Mouse (Mus musculus): ENCODE results near the gene Trank1. TPM values are rescaled to one million over a fixed set of nuclear protein-coding genes. Genes with fewer than 3 reads are reported as not detected.

The Trank1 gene
- polyA plus RNA-seq (2015; fragmentation: Nextera tagmentation; extraction: Ambion mirVana): 6.5 and 12.5 TPM in 2 replicates

DNA sequence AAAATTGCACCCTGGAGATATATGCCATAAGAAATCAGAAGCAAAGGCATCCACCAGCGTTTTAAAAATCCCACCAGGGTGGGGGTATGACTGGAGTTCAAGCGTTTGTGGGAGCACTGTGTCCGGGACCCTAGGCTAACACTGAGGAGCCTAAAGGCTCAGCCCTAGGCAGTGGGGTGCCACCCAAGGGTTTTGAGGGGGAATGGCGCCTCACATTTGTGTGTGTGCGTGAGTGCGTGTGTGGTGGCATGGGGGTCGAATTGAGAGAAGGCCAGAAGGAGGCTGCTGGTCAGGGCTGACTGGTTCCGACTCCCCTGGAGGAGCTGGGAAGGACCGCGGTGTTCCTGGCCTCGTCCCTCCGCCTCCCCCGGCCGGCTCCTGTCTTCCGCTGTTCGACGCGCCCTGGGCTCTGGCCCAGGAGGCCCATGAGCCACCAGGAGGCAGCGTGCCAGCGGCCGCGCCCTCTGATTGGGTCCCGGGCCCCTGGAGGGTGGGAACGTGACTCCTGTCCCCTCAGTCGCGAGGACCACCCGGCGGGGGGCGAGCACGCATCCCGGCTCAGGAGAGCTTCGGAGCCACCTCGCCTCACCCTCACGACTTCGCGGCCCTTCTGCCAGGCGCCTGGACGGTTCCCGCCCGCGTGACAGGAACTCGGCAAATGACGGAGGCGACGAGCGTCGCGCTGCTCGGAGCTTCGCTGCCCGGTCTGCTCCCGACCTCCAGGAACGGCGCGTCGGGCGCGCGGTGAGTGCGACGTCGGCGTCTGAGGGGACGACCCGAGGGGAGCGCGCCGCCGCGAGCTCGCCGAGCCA lies at the start of gene Trank1:
Gene Trank1 (plus strand): TSS at position 709 of the 812 bp plus-strand sequence.
- Histone ChIP-seq H3K9me3 (ENCODE audit: control insufficient read depth, low read length) (no peaks in the 10 kb centered on the region; the same call in 1 of the 2 replicates), H3K4me3 (replicated peaks; ENCODE audit: low read length) (peak within 1 kb of the TSS; percentile 58), H3K27me3 (replicated peaks; ENCODE audit: control insufficient read depth, insufficient read depth, low read length) (peaks cover 37% of the 10 kb centered on the region), H3K9ac (replicated peaks; ENCODE audit: low read depth, low read length) (peak within 1 kb of the TSS; percentile 61), H3K4me1 (replicated peaks; ENCODE audit: control insufficient read depth, insufficient read depth, low read length) (peaks cover 15% of the 10 kb centered on the region), H3K4me2 (ENCODE audit: low read length) (peak within 1 kb of the TSS; percentile 83), H3K27ac (ENCODE audit: low read length) (no peak within 1 kb of the TSS), H3K36me3 (ENCODE audit: control insufficient read depth, insufficient read depth) (no peaks in the 10 kb centered on the region)
- WGBS: 9% methylated on average over 68 of the region's 72 CpGs
- peak; percentile 66 for ATAC-seq

DNA sequence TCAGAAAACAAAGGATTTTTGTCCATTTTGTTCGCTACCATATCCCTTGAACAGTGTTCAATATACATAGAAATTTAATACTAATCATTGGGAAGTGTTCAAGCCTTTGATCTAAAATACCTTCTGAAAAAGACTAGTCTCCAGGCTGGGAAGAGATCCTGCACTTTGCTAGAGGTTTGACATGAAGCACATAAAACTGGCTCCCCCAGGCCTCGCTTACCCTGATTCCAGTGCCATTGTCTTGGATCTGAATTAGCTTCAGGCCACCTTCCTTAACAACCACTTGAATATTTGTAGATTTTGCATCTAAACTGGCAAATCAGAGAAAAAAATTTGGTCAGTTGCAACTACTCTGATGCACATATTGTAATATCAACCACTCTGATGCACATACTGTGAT lies 43.5 kb upstream of the Trank1 start:
- 90% methylated on average over 2 of the region's 2 CpGs for WGBS
- Histone ChIP-seq H3K9ac (replicated peaks; ENCODE audit: low read depth, low read length) (no peak overlapping the region), H3K27me3 (replicated peaks; ENCODE audit: control insufficient read depth, insufficient read depth, low read length) (no peaks in the 10 kb centered on the region), H3K9me3 (ENCODE audit: control insufficient read depth, low read length) (no peaks in the 10 kb centered on the region), H3K36me3 (ENCODE audit: control insufficient read depth, insufficient read depth) (peaks cover 5% of the 10 kb centered on the region; the same call in 1 of the 2 replicates), H3K4me1 (replicated peaks; ENCODE audit: control insufficient read depth, insufficient read depth, low read length) (peaks cover 11% of the 10 kb centered on the region), H3K27ac (ENCODE audit: low read length) (no peak overlapping the region), H3K4me3 (replicated peaks; ENCODE audit: low read length) (no peak overlapping the region), H3K4me2 (ENCODE audit: low read length) (no peak overlapping the region)
- no peak for ATAC-seq

DNA sequence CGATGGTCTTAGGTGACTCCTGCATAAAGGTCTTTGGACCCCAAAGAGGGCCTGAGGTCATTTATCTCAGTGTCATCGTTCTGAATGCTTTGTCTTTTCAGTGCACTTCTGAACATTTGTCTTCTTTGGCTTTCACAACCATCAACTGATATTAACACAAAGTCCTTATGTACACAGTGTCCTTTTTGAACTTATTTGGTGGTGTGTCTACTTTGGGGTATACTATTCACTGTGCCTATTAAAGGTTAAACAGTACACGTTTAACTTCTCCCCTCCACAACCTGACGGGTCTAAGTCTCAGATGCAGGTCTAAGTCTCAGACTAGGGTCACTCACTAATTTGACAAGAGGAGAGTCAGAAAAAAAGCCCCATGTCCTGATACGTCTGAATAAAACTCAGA lies 40.9 kb upstream of the Trank1 start:
- Histone ChIP-seq H3K27ac (ENCODE audit: low read length) (peak overlapping the region; percentile 95), H3K27me3 (replicated peaks; ENCODE audit: control insufficient read depth, insufficient read depth, low read length) (no peaks in the 10 kb centered on the region), H3K9me3 (ENCODE audit: control insufficient read depth, low read length) (no peaks in the 10 kb centered on the region), H3K9ac (replicated peaks; ENCODE audit: low read depth, low read length) (peak overlapping the region; percentile 86), H3K4me2 (ENCODE audit: low read length) (peak overlapping the region; percentile 80), H3K4me3 (replicated peaks; ENCODE audit: low read length) (peak overlapping the region; percentile 89), H3K36me3 (ENCODE audit: control insufficient read depth, insufficient read depth) (peaks cover 2% of the 10 kb centered on the region; the same call in 1 of the 2 replicates), H3K4me1 (replicated peaks; ENCODE audit: control insufficient read depth, insufficient read depth, low read length) (peaks cover 29% of the 10 kb centered on the region)
- ATAC-seq: no peak
- 11% methylated on average over 5 of the region's 5 CpGs for WGBS

- no peaks in the 10 kb centered on the region for H3K27me3 ChIP-seq (replicated peaks; ENCODE audit: control insufficient read depth, insufficient read depth, low read length)
- ATAC-seq: peak; percentile 67
- peak overlapping the region; percentile 80 for H3K4me2 ChIP-seq (ENCODE audit: low read length)
- H3K9ac ChIP-seq (replicated peaks; ENCODE audit: low read depth, low read length): peak overlapping the region; percentile 86
- H3K4me3 ChIP-seq (replicated peaks; ENCODE audit: low read length): peak overlapping the region; percentile 89
- H3K36me3 ChIP-seq (ENCODE audit: control insufficient read depth, insufficient read depth): peaks cover 2% of the 10 kb centered on the region; the same call in 1 of the 2 replicates
- no peaks in the 10 kb centered on the region for H3K9me3 ChIP-seq (ENCODE audit: control insufficient read depth, low read length)
- peaks cover 32% of the 10 kb centered on the region for H3K4me1 ChIP-seq (replicated peaks; ENCODE audit: control insufficient read depth, insufficient read depth, low read length)
- whole genome bisulfite sequencing: under 1% methylated on average over 32 of the region's 32 CpGs
- H3K27ac ChIP-seq (ENCODE audit: low read length): peak overlapping the region; percentile 95
Observed at GRCm38 (mm10) chr9:111271056-111271433, 40.5 kb upstream of the Trank1 start.

GRCm38 (mm10) chr9:111271434-111272160 lies 39.9 kb upstream of the Trank1 start, which contains the start of the genes Mlh1 and Epm2aip1:
Gene Mlh1, minus strand, starts transcription at chr9:111271791.
Gene Epm2aip1, plus strand, starts transcription at chr9:111271929.
- Histone ChIP-seq H3K4me1 (replicated peaks; ENCODE audit: control insufficient read depth, insufficient read depth, low read length) (peaks cover 38% of the 10 kb centered on the region), H3K27me3 (replicated peaks; ENCODE audit: control insufficient read depth, insufficient read depth, low read length) (no peaks in the 10 kb centered on the region), H3K4me2 (ENCODE audit: low read length) (peak within 1 kb of the TSS; percentile 83), H3K27ac (ENCODE audit: low read length) (peak within 1 kb of the TSS; percentile 95), H3K9me3 (ENCODE audit: control insufficient read depth, low read length) (no peaks in the 10 kb centered on the region), H3K4me3 (replicated peaks; ENCODE audit: low read length) (peak within 1 kb of the TSS; percentile 89), H3K9ac (replicated peaks; ENCODE audit: low read depth, low read length) (peak within 1 kb of the TSS; percentile 93), H3K36me3 (ENCODE audit: control insufficient read depth, insufficient read depth) (peaks cover 2% of the 10 kb centered on the region; the same call in 1 of the 2 replicates)
- ATAC-seq: peak; percentile 99
- WGBS: under 1% methylated on average over 64 of the region's 64 CpGs

DNA sequence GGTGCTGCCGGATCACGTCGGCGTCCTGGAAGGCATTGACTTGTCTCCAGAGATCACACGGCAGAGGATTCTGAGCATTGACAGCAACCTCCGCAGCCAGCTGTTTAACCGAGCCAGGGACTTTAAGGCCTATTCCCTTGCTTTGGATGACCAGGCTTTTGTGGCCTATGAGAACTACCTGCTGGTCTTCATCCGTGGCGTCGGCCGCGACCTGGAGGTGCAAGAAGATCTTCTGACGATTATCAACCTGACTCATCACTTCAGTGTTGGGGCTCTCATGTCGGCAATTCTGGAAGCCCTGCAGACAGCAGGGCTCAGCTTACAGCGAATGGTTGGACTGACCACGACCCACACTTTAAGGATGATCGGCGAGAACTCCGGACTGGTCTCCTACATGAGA lies 39.2 kb upstream of the Trank1 start:
- WGBS: 9% methylated on average over 19 of the region's 19 CpGs
- Histone ChIP-seq H3K27me3 (replicated peaks; ENCODE audit: control insufficient read depth, insufficient read depth, low read length) (no peaks in the 10 kb centered on the region), H3K4me1 (replicated peaks; ENCODE audit: control insufficient read depth, insufficient read depth, low read length) (peaks cover 40% of the 10 kb centered on the region), H3K36me3 (ENCODE audit: control insufficient read depth, insufficient read depth) (peaks cover 4% of the 10 kb centered on the region; the same call in 1 of the 2 replicates), H3K4me2 (ENCODE audit: low read length) (peak overlapping the region; percentile 83), H3K9me3 (ENCODE audit: control insufficient read depth, low read length) (no peaks in the 10 kb centered on the region), H3K4me3 (replicated peaks; ENCODE audit: low read length) (peak overlapping the region; percentile 89), H3K27ac (ENCODE audit: low read length) (peak overlapping the region; percentile 89), H3K9ac (replicated peaks; ENCODE audit: low read depth, low read length) (peak overlapping the region; percentile 93)
- no peak for ATAC-seq

GRCm38 (mm10) chr9:111272996-111273785 lies 38.3 kb upstream of the Trank1 start:
- Histone ChIP-seq H3K27me3 (replicated peaks; ENCODE audit: control insufficient read depth, insufficient read depth, low read length) (no peaks in the 10 kb centered on the region), H3K4me1 (replicated peaks; ENCODE audit: control insufficient read depth, insufficient read depth, low read length) (peaks cover 40% of the 10 kb centered on the region), H3K27ac (ENCODE audit: low read length) (no peak overlapping the region), H3K9ac (replicated peaks; ENCODE audit: low read depth, low read length) (peak overlapping the region; percentile 93), H3K9me3 (ENCODE audit: control insufficient read depth, low read length) (no peaks in the 10 kb centered on the region), H3K36me3 (ENCODE audit: control insufficient read depth, insufficient read depth) (peaks cover 11% of the 10 kb centered on the region), H3K4me2 (ENCODE audit: low read length) (peak overlapping the region; percentile 83), H3K4me3 (replicated peaks; ENCODE audit: low read length) (peak overlapping the region; percentile 89)
- 76% methylated on average over 15 of the region's 15 CpGs for WGBS
- no peak for ATAC-seq

DNA sequence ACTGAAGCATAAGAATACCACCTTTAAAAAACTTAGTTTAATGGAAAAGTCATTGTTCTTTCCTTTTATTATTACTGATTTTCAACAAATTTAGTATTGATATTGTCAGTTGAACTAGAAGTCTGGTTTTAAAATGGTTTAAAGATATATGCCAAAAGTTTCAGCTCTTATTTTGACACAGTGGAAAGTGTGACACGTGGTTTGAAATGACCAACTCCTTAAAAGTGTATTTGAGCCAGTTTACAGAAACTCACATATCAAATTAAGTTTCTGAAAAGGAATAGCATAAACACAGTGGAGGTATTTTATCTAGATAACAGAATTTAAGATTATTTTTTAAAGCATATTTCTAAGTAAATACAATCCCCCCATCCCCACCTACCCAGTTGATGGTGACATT lies 37.6 kb upstream of the Trank1 start:
- H3K4me1 ChIP-seq (replicated peaks; ENCODE audit: control insufficient read depth, insufficient read depth, low read length): peaks cover 40% of the 10 kb centered on the region
- H3K27me3 ChIP-seq (replicated peaks; ENCODE audit: control insufficient read depth, insufficient read depth, low read length): no peaks in the 10 kb centered on the region
- peak overlapping the region; percentile 22; the same call in 1 of the 2 replicates for H3K4me2 ChIP-seq (ENCODE audit: low read length)
- no peak overlapping the region for H3K9ac ChIP-seq (replicated peaks; ENCODE audit: low read depth, low read length)
- H3K36me3 ChIP-seq (ENCODE audit: control insufficient read depth, insufficient read depth): peaks cover 14% of the 10 kb centered on the region
- no peak for ATAC-seq
- no peak overlapping the region for H3K27ac ChIP-seq (ENCODE audit: low read length)
- no peaks in the 10 kb centered on the region for H3K9me3 ChIP-seq (ENCODE audit: control insufficient read depth, low read length)
- no peak overlapping the region for H3K4me3 ChIP-seq (replicated peaks; ENCODE audit: low read length)
- 84% methylated on average over 1 of the region's 1 CpGs for whole genome bisulfite sequencing
